9 mouse cellular contexts compared by ENCODE assay signal in the genomic region with DNA sequence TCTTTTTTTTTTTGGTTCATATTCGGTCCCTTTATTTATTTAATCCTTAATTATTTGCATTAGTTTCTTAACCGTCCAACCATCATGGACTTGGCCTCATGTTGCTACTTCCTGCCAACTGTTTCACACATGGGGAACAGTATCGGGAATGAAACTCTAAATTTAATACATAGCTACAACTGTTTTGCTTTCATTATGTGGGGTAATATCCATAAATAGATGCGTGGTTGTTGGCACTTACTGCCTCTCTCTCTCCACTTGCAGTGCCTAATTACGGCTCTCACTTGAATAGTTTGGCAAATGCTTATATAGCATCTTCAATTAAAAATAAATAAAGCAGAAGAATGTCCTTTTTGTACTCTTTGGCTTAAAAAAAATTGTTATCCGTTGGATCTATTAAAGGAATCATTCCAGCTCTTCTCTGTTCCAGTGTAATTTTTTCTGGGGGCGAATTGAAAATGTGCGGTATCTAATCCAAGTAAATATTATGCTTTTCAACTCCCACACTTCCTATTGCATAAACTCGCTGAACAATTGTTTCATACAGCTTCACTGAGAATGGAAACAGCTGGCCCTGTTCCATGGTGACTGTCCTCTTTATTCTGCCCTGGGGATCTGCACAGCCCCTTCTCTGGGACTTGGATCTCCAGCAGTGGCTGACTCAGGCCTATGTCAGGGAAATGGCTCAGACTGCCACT.
A peak's percentile ranks its signal among the peaks of the same experiment; 100 is the strongest.
DNase-seq lines count a peak whose midpoint lies in the region; ATAC-seq and TF ChIP-seq lines count a peak whose summit lies in the region.
"Had no signal": no experiment of that assay in that cellular context is flagged by ENCODE, and none has a peak within 500 bp of the region (broad histone marks: within the 10 kb centered on the region; RNA-seq: fewer than 3 reads in every experiment).

No protein-coding gene starts in this region.

- no peak for TF ChIP-seq CTCF in hindbrain, postnatal 0 days (IDR thresholded peaks at IDR 0.05; ENCODE audit: low read depth)
- TF ChIP-seq CTCF in olfactory bulb, adult 2 months (IDR thresholded peaks at IDR 0.05; ENCODE audit: insufficient read depth, low read depth, low read length), result no peak

- no peak for TF ChIP-seq POLR2A in olfactory bulb, adult 2 months (IDR thresholded peaks at IDR 0.05; ENCODE audit: insufficient read depth, low read depth, low read length)

- H3K4me2 ChIP-seq in hindbrain, postnatal 0 days (ENCODE audit: low read depth, low read length), result 0 out of 2 replicates have a peak overlapping the region, but pooled peaks have one; percentile 2
- H3K4me2 ChIP-seq in hindbrain, embryonic 12.5 days (replicated peaks), result no peak overlapping the region
- no peak overlapping the region for H3K4me2 ChIP-seq in hindbrain, embryonic 11.5 days (replicated peaks; ENCODE audit: low read depth, low read length)

- H3K9me3 ChIP-seq in hindbrain, postnatal 0 days (ENCODE audit: low read length), result no peaks in the 10 kb centered on the region
- no peaks in the 10 kb centered on the region for H3K9me3 ChIP-seq in hindbrain, embryonic 12.5 days (replicated peaks)
- no peaks in the 10 kb centered on the region for H3K9me3 ChIP-seq in hindbrain, embryonic 11.5 days (ENCODE audit: control insufficient read depth, low read length)

- H3K36me3 ChIP-seq in hindbrain, postnatal 0 days (ENCODE audit: insufficient read depth, low read length), result no peaks in the 10 kb centered on the region
- no peaks in the 10 kb centered on the region for H3K36me3 ChIP-seq in hindbrain, embryonic 12.5 days
- H3K36me3 ChIP-seq in hindbrain, embryonic 11.5 days (ENCODE audit: control insufficient read depth, insufficient read depth, low read length), result no peaks in the 10 kb centered on the region

- no peak overlapping the region for H3K9ac ChIP-seq in hindbrain, postnatal 0 days (replicated peaks; ENCODE audit: low read length)
- H3K9ac ChIP-seq in hindbrain, embryonic 12.5 days, result no peak overlapping the region
- no peak overlapping the region for H3K9ac ChIP-seq in hindbrain, embryonic 11.5 days (ENCODE audit: low read depth, low read length)
- H3K9ac ChIP-seq: liver, embryonic 14.5 days had no signal

- H3K4me3 ChIP-seq in hindbrain, postnatal 0 days (ENCODE audit: low read length), result no peak overlapping the region
- no peak overlapping the region for H3K4me3 ChIP-seq in hindbrain, embryonic 12.5 days
- H3K4me3 ChIP-seq in olfactory bulb, adult 2 months (ENCODE audit: insufficient read depth, low read depth, low read length), result no peak overlapping the region
- H3K4me3 ChIP-seq in hindbrain, embryonic 11.5 days (ENCODE audit: low read depth, low read length), result no peak overlapping the region

- no peak overlapping the region for H3K27ac ChIP-seq in hindbrain, postnatal 0 days
- no peak overlapping the region for H3K27ac ChIP-seq in hindbrain, embryonic 12.5 days
- H3K27ac ChIP-seq in olfactory bulb, adult 2 months (ENCODE audit: insufficient read depth, low read depth, low read length), result peak overlapping the region; percentile 78
- no peak overlapping the region for H3K27ac ChIP-seq in hindbrain, embryonic 11.5 days (ENCODE audit: low read depth, low read length)
- H3K27ac ChIP-seq: liver, embryonic 14.5 days had no signal

- DNase-seq in hindbrain, postnatal 0 days (ENCODE audit: low spot score), result peak; percentile 63
- DNase-seq in NIH3T3 (ENCODE audit: low read depth), result peak; percentile 54
- DNase-seq in frontal cortex, postnatal 36 days (ENCODE audit: low spot score in 2 of 2), result peak; percentile 24 to 29
- peak; percentile 48 to 57 for DNase-seq in kidney, postnatal 4 days
- no peak for DNase-seq in hindbrain, embryonic 11.5 days (ENCODE audit: low spot score)
- DNase-seq in yolk sac, embryonic 10.5 days (ENCODE audit: low spot score), result no peak

- ATAC-seq in hindbrain, postnatal 0 days, result peak; percentile 55; the same call in 1 of the 2 replicates
- ATAC-seq in hindbrain, embryonic 12.5 days (ENCODE audit: low FRiP score), result no peak
- no peak for ATAC-seq in hindbrain, embryonic 11.5 days (ENCODE audit: low FRiP score)

- H3K27me3 ChIP-seq in hindbrain, postnatal 0 days (ENCODE audit: insufficient read depth, low read length), result no peaks in the 10 kb centered on the region
- H3K27me3 ChIP-seq in hindbrain, embryonic 12.5 days, result no peaks in the 10 kb centered on the region
- no peaks in the 10 kb centered on the region for H3K27me3 ChIP-seq in hindbrain, embryonic 11.5 days (ENCODE audit: control insufficient read depth, insufficient read depth, low read length)

- WGBS in hindbrain, postnatal 0 days, result 34% methylated on average over 9 of the region's 9 CpGs
- WGBS in hindbrain, embryonic 12.5 days, result 71% methylated on average over 9 of the region's 9 CpGs
- 9% methylated on average over 9 of the region's 9 CpGs for WGBS in olfactory bulb, adult 2 months
- WGBS in hindbrain, embryonic 11.5 days, result 82% methylated on average over 9 of the region's 9 CpGs

- no peaks in the 10 kb centered on the region for H3K4me1 ChIP-seq in hindbrain, postnatal 0 days (ENCODE audit: insufficient read depth, low read length)
- no peaks in the 10 kb centered on the region for H3K4me1 ChIP-seq in hindbrain, embryonic 12.5 days
- 0 out of 2 replicates have a peak, but pooled peaks cover 2% of the 10 kb centered on the region for H3K4me1 ChIP-seq in olfactory bulb, adult 2 months (ENCODE audit: control insufficient read depth, insufficient read depth, low read length)
- no peaks in the 10 kb centered on the region for H3K4me1 ChIP-seq in hindbrain, embryonic 11.5 days (replicated peaks; ENCODE audit: control insufficient read depth, insufficient read depth, low read length)

Comparison
In these comparisons a context has a peak if more than half of its experiments do, and no peak if none do; other contexts are left out.
1. DNase-seq: peak in hindbrain, postnatal 0 days (single experiment), NIH3T3 (single experiment), frontal cortex, postnatal 36 days (2 of 2) and kidney, postnatal 4 days (2 of 2); none in hindbrain, embryonic 11.5 days (single experiment) and yolk sac, embryonic 10.5 days (single experiment).